Mouse (Mus musculus) kidney, postnatal 0 days (tissue): Measurements from ENCODE around the gene Kcnh8. TPM values are rescaled to one million over a fixed set of nuclear protein-coding genes. Genes with fewer than 3 reads are reported as not detected.

Experiments
- ATAC-seq: fragments of 200-750 bp; cut with Nextera tagmentation; replicated peaks from 2 replicates; pipeline ENCODE4 v1.8.0; 2017; ENCODE audit warnings: low read depth, moderate number of reproducible peaks, moderate TSS enrichment, moderate library complexity; ENCODE audit not compliant: low FRiP score
- DNase-seq: peaks from one replicate; pipeline ENCODE4 v3.0.0-alpha.2; 2016; ENCODE audit warnings: low spot score
- H3K27ac ChIP-seq: fragments of 300-500 bp; sonication (generic); 2 replicates; pipeline ENCODE4 v1.5.1; 2014; ENCODE audit warnings: mild to moderate bottlenecking
- H3K27me3 ChIP-seq: fragments of 300-500 bp; sonication (generic); 2 replicates; pipeline ENCODE4 v1.6.1; 2014; ENCODE audit warnings: low read length, mixed read lengths; ENCODE audit not compliant: insufficient read depth
- H3K36me3 ChIP-seq: fragments of 300-500 bp; sonication (generic); 2 replicates; pipeline ENCODE4 v1.6.1; 2014; ENCODE audit warnings: low read length, mixed read lengths; ENCODE audit not compliant: insufficient read depth
- H3K4me1 ChIP-seq: fragments of 300-500 bp; sonication (generic); replicated peaks from 2 replicates; pipeline ENCODE4 v1.6.1; 2014; ENCODE audit warnings: antibody characterized with exemption, low read length, mixed read lengths; ENCODE audit not compliant: insufficient read depth
- H3K4me2 ChIP-seq: fragments of 300-500 bp; sonication (generic); 2 replicates; pipeline ENCODE4 v1.6.1; 2014; ENCODE audit warnings: mild to moderate bottlenecking, low read length, moderate library complexity, mixed read lengths
- H3K4me3 ChIP-seq: fragments of 300-500 bp; sonication (generic); replicated peaks from 2 replicates; pipeline ENCODE4 v1.5.1; 2014; ENCODE audit warnings: low read depth, low read length
- H3K9ac ChIP-seq: fragments of 300-500 bp; sonication (generic); 2 replicates; pipeline ENCODE4 v1.6.1; 2014; ENCODE audit warnings: low read depth, low read length
- H3K9me3 ChIP-seq: fragments of 300-500 bp; sonication (generic); replicated peaks from 2 replicates; pipeline ENCODE4 v1.6.1; 2016; ENCODE audit warnings: low read length, inconsistent platforms, mixed read lengths
- CTCF ChIP-seq: IDR thresholded peaks from 2 replicates; pipeline ENCODE4 v1.5.1; 2016; ENCODE audit warnings: antibody characterized with exemption, low read depth, mild to moderate bottlenecking, moderate library complexity
- WGBS: fragments of 180-500 bp; shearing (Covaris S2); extraction: QIAGEN DNeasy Blood & Tissue Kit; methylation state at CpG from one replicate; pipeline ENCODE4 v1.1.7; 2014; 5-methylcytosine and 5-hydroxymethylcytosine counted together
- polyA plus RNA-seq: library from polyadenylated mRNA; unstranded; fragments of >200 nt; fragmentation: Nextera tagmentation; extraction: Ambion mirVana; gene quantifications from 2 replicates; pipeline ENCODE4 v1.2.1, GENCODE M21; 2015

Kcnh8 gene
- polyA plus RNA-seq, 1 experiment from 2014 or later = 0.30 TPM

GRCm38 (mm10) chr17:52788151-52788550 is 185.6 kb downstream of the Kcnh8 start:
- 63% methylated on average over 3 of the region's 3 CpGs for whole genome bisulfite sequencing
- no peak for TF ChIP-seq CTCF
- Histone ChIP-seq H3K4me2 (no peak overlapping the region), H3K9ac (no peak overlapping the region), H3K27ac (no peak overlapping the region), H3K27me3 (no peaks in the 10 kb centered on the region), H3K9me3 (no peaks in the 10 kb centered on the region), H3K36me3 (no peaks in the 10 kb centered on the region), H3K4me3 (no peak overlapping the region), H3K4me1 (no peaks in the 10 kb centered on the region)
- DNase-seq (no peak), ATAC-seq (no peak)

- WGBS = 56% methylated on average over 6 of the region's 6 CpGs
- H3K27ac ChIP-seq = no peak overlapping the region
- no peaks in the 10 kb centered on the region for H3K9me3 ChIP-seq
- DNase-seq = no peak
- H3K36me3 ChIP-seq = no peaks in the 10 kb centered on the region
- no peak overlapping the region for H3K4me3 ChIP-seq
- TF ChIP-seq CTCF = peak; percentile 38; the same call in 1 of the 2 replicates
- no peak overlapping the region for H3K4me2 ChIP-seq
- no peak overlapping the region for H3K9ac ChIP-seq
- ATAC-seq = no peak
- H3K27me3 ChIP-seq = no peaks in the 10 kb centered on the region
- no peaks in the 10 kb centered on the region for H3K4me1 ChIP-seq
Observed at GRCm38 (mm10) chr17:52804463-52804862, 202.0 kb downstream of the Kcnh8 start.

GRCm38 (mm10) chr17:52810773-52811172 is 208.3 kb downstream of the Kcnh8 start:
- TF ChIP-seq CTCF = no peak
- 32% methylated on average over 1 of the region's 1 CpGs for WGBS
- Histone ChIP-seq H3K4me3 (no peak overlapping the region), H3K27me3 (no peaks in the 10 kb centered on the region), H3K9me3 (no peaks in the 10 kb centered on the region; the same call in 1 of the 2 replicates), H3K9ac (no peak overlapping the region), H3K27ac (no peak overlapping the region), H3K36me3 (no peaks in the 10 kb centered on the region), H3K4me1 (no peaks in the 10 kb centered on the region), H3K4me2 (no peak overlapping the region)
- peak; percentile 2 for DNase-seq
- no peak for ATAC-seq

GRCm38 (mm10) chr17:52819007-52819406 is 216.5 kb downstream of the Kcnh8 start:
- Histone ChIP-seq H3K4me1 (no peaks in the 10 kb centered on the region), H3K36me3 (no peaks in the 10 kb centered on the region), H3K27me3 (no peaks in the 10 kb centered on the region), H3K4me3 (no peak overlapping the region), H3K4me2 (no peak overlapping the region), H3K27ac (no peak overlapping the region), H3K9me3 (no peaks in the 10 kb centered on the region; the same call in 1 of the 2 replicates), H3K9ac (no peak overlapping the region)
- no peak for ATAC-seq
- TF ChIP-seq CTCF = no peak
- WGBS = 80% methylated on average over 1 of the region's 1 CpGs
- DNase-seq = no peak

DNA sequence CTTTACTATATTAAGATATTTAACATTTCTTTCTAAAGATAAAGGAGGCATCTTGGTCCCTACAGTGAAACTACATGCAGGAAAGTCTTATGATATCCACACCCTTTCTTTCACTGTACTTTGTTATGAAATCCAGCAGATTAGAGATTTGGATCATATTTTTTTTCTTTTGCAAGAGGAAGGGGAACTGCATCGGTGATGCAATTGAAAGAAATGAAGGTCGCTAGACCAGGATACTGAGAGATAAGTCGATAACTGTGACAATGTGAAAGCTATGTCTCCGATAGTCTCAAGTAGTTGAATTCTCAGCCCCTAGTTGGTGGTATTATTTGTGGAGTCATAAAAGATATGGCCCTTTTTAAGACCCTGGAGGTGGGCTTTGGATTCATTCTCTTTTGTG is 227.2 kb downstream of the Kcnh8 start:
- H3K9ac ChIP-seq = no peak overlapping the region
- H3K4me1 ChIP-seq = no peaks in the 10 kb centered on the region
- TF ChIP-seq CTCF = no peak
- H3K4me2 ChIP-seq = no peak overlapping the region
- no peak for ATAC-seq
- H3K27ac ChIP-seq = no peak overlapping the region
- H3K9me3 ChIP-seq = no peaks in the 10 kb centered on the region
- no peaks in the 10 kb centered on the region for H3K36me3 ChIP-seq
- no peak overlapping the region for H3K4me3 ChIP-seq
- no peak for DNase-seq
- no peaks in the 10 kb centered on the region for H3K27me3 ChIP-seq
- 94% methylated on average over 4 of the region's 4 CpGs for WGBS

GRCm38 (mm10) chr17:52873195-52873594 is 270.7 kb downstream of the Kcnh8 start:
- Histone ChIP-seq H3K4me3 (no peak overlapping the region), H3K4me1 (no peaks in the 10 kb centered on the region), H3K9ac (no peak overlapping the region), H3K4me2 (no peak overlapping the region), H3K36me3 (no peaks in the 10 kb centered on the region), H3K27me3 (no peaks in the 10 kb centered on the region), H3K27ac (no peak overlapping the region), H3K9me3 (no peaks in the 10 kb centered on the region)
- ATAC-seq = no peak
- no peak for TF ChIP-seq CTCF
- no peak for DNase-seq
- 83% methylated on average over 3 of the region's 3 CpGs for WGBS

DNA sequence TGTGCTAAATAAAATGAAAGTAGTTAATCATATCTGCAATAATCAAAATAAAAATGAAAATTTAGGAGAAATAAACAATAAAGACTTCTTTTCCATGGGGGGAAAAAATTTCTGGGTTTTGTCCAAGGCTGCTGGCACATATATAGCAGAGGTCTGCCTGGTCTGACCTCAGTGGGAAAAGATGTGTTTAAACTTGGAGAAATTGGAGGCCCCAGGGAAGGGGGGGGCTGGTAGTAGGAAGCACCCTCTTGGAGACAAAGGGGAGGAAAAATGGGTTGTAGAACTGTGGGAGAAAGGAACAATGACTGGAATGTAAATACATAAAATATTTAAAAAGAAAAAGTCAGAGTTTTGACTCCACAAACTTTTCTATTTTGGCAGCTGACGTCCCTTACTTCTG is 276.5 kb downstream of the Kcnh8 start:
- H3K9ac ChIP-seq = no peak overlapping the region
- H3K4me1 ChIP-seq = no peaks in the 10 kb centered on the region
- DNase-seq (no peak), ATAC-seq (no peak)
- H3K36me3 ChIP-seq = no peaks in the 10 kb centered on the region
- H3K4me3 ChIP-seq = no peak overlapping the region
- TF ChIP-seq CTCF = no peak
- no peak overlapping the region for H3K27ac ChIP-seq
- no peak overlapping the region for H3K4me2 ChIP-seq
- H3K9me3 ChIP-seq = no peaks in the 10 kb centered on the region
- no peaks in the 10 kb centered on the region for H3K27me3 ChIP-seq
- WGBS = 50% methylated on average over 1 of the region's 1 CpGs
